Mouse (Mus musculus) hindbrain, postnatal 0 days (tissue): ENCODE data around the gene Fbxw21. TPM values are rescaled to one million over a fixed set of nuclear protein-coding genes. Genes with fewer than 3 reads are reported as not detected.

Experiments
- ATAC-seq: fragments of 200-750 bp; cut with Nextera tagmentation; 2 replicates; pipeline ENCODE4 v1.8.0; 2017; ENCODE audit warnings: mild to moderate bottlenecking, moderate TSS enrichment, moderate library complexity
- DNase-seq: peaks from one replicate; pipeline ENCODE4 v3.0.0-alpha.2; 2015; ENCODE audit warnings: low spot score
- H3K27ac ChIP-seq: fragments of 300-500 bp; sonication (generic); 2 replicates; pipeline ENCODE4 v1.5.1; 2014; ENCODE audit warnings: mild to moderate bottlenecking
- H3K27me3 ChIP-seq: fragments of 300-500 bp; sonication (generic); 2 replicates; pipeline ENCODE4 v1.6.1; 2014; ENCODE audit warnings: low read length, mixed read lengths; ENCODE audit not compliant: insufficient read depth
- H3K36me3 ChIP-seq: fragments of 300-500 bp; sonication (generic); 2 replicates; pipeline ENCODE4 v1.6.1; 2014; ENCODE audit warnings: low read length, mixed read lengths; ENCODE audit not compliant: insufficient read depth
- H3K4me1 ChIP-seq: fragments of 300-500 bp; sonication (generic); 2 replicates; pipeline ENCODE4 v1.6.1; 2014; ENCODE audit warnings: antibody characterized with exemption, low read length, mixed read lengths; ENCODE audit not compliant: insufficient read depth
- H3K4me2 ChIP-seq: fragments of 300-500 bp; sonication (generic); 2 replicates; pipeline ENCODE4 v1.6.1; 2014; ENCODE audit warnings: low read depth, mild to moderate bottlenecking, low read length, moderate library complexity, mixed read lengths
- H3K4me3 ChIP-seq: fragments of 300-500 bp; sonication (generic); 2 replicates; pipeline ENCODE4 v1.5.1; 2014; ENCODE audit warnings: low read length
- H3K9ac ChIP-seq: fragments of 300-500 bp; sonication (generic); replicated peaks from 2 replicates; pipeline ENCODE4 v1.6.1; 2014; ENCODE audit warnings: mild to moderate bottlenecking, low read length, moderate library complexity, mixed read lengths
- H3K9me3 ChIP-seq: fragments of 300-500 bp; sonication (generic); 2 replicates; pipeline ENCODE4 v1.6.1; 2016; ENCODE audit warnings: low read length, mixed read lengths
- CTCF ChIP-seq: IDR thresholded peaks from 2 replicates; pipeline ENCODE4 v1.5.1; 2016; ENCODE audit warnings: antibody characterized with exemption, control low read depth, low read depth
- WGBS: fragments of 180-500 bp; shearing (Covaris S2); extraction: QIAGEN DNeasy Blood & Tissue Kit; methylation state at CpG from one replicate; pipeline ENCODE4 v1.1.7; 2014; 5-methylcytosine and 5-hydroxymethylcytosine counted together
- polyA plus RNA-seq: library from polyadenylated mRNA; unstranded; fragments of >200 nt; fragmentation: Nextera tagmentation; extraction: Ambion mirVana; gene quantifications from 2 replicates; pipeline ENCODE4 v1.2.1, GENCODE M21; 2015
- total RNA-seq: library from RNA; depleted of rRNA; stranded (reverse); fragments of >200 nt; gene quantifications from 2 replicates; pipeline ENCODE4 v1.2.3, GENCODE M21; 2014

Fbxw21 gene
- total and polyA plus RNA-seq, 2 experiments from 2014 or later, result not detected

GRCm38 (mm10) chr9:109098969-109099368 lies 62.9 kb downstream of the Fbxw21 start:
- peaks cover 18% of the 10 kb centered on the region; the same call in 1 of the 2 replicates for H3K4me1 ChIP-seq
- no peak overlapping the region for H3K9ac ChIP-seq
- DNase-seq, result peak; percentile 73
- ATAC-seq, result no peak
- peak overlapping the region; percentile 70 for H3K4me2 ChIP-seq
- WGBS, result 23% methylated on average over 6 of the region's 6 CpGs
- H3K27me3 ChIP-seq, result no peaks in the 10 kb centered on the region
- H3K36me3 ChIP-seq, result peaks cover 9% of the 10 kb centered on the region; the same call in 1 of the 2 replicates
- no peak for TF ChIP-seq CTCF
- H3K4me3 ChIP-seq, result no peak overlapping the region
- H3K9me3 ChIP-seq, result no peaks in the 10 kb centered on the region
- H3K27ac ChIP-seq, result peak overlapping the region; percentile 99

DNA sequence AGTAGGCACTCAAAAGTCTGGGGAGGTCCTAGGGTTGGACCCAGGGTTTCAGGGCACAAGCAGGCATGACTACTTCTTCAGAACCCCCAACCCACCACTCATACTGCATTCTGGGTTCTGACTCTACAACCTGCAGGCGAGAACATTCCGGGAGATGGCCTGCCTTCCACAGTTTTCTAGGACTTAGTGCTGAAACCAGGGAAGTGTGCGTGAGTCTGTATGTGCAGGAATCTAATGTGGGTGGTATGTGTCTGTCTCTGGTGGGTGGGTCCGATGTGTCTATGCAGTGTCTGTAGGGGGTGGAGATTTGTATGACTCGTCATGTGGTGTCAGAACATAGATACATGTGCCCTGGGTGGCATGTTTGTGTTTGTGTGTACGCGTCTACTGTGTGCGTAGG lies 63.5 kb downstream of the Fbxw21 start:
- H3K4me1 ChIP-seq, result peaks cover 18% of the 10 kb centered on the region; the same call in 1 of the 2 replicates
- no peaks in the 10 kb centered on the region for H3K9me3 ChIP-seq
- H3K4me2 ChIP-seq, result peak overlapping the region; percentile 70
- TF ChIP-seq CTCF, result no peak
- DNase-seq (no peak), ATAC-seq (no peak)
- H3K9ac ChIP-seq, result 0 out of 2 replicates have a peak overlapping the region, but pooled peaks have one; percentile 92
- 69% methylated on average over 8 of the region's 8 CpGs for WGBS
- H3K36me3 ChIP-seq, result peaks cover 9% of the 10 kb centered on the region; the same call in 1 of the 2 replicates
- peak overlapping the region; percentile 99 for H3K27ac ChIP-seq
- H3K4me3 ChIP-seq, result 0 out of 2 replicates have a peak overlapping the region, but pooled peaks have one; percentile 1
- no peaks in the 10 kb centered on the region for H3K27me3 ChIP-seq

GRCm38 (mm10) chr9:109097831-109098230 lies 64.0 kb downstream of the Fbxw21 start:
- ATAC-seq (peak; percentile 79), DNase-seq (peak; percentile 80)
- Histone ChIP-seq H3K36me3 (peaks cover 8% of the 10 kb centered on the region; the same call in 1 of the 2 replicates), H3K4me3 (0 out of 2 replicates have a peak overlapping the region, but pooled peaks have one; percentile 1), H3K9ac (peak overlapping the region; percentile 92; the same call in 1 of the 2 replicates), H3K9me3 (no peaks in the 10 kb centered on the region), H3K4me1 (peaks cover 18% of the 10 kb centered on the region; the same call in 1 of the 2 replicates), H3K27me3 (no peaks in the 10 kb centered on the region), H3K4me2 (peak overlapping the region; percentile 70), H3K27ac (peak overlapping the region; percentile 99)
- WGBS, result 28% methylated on average over 5 of the region's 5 CpGs
- TF ChIP-seq CTCF, result no peak

DNA sequence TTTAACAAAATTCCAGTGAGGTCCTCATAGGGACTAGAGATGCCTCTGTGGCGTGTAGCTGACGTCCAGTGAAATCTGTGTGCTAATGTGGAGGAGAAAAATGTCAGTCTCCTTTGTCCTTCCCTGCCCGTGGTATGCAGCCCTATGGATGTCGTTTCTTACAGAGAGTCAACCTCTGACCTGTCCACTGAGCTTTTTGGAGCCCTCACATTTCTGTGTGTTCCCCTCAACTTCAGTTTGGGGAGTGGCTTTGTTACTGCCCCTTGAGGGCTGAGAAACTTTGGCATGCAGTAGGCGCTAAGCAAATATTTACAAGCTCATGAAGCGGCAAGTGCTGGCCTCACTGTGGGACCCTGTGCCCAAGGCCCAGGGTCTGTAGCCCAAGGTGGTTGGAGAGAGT lies 64.5 kb downstream of the Fbxw21 start:
- no peak for TF ChIP-seq CTCF
- no peaks in the 10 kb centered on the region for H3K27me3 ChIP-seq
- DNase-seq (peak; percentile 15), ATAC-seq (no peak)
- H3K4me2 ChIP-seq, result peak overlapping the region; percentile 70
- peaks cover 4% of the 10 kb centered on the region; the same call in 1 of the 2 replicates for H3K36me3 ChIP-seq
- 13% methylated on average over 6 of the region's 6 CpGs for WGBS
- H3K27ac ChIP-seq, result peak overlapping the region; percentile 99
- no peaks in the 10 kb centered on the region for H3K9me3 ChIP-seq
- H3K4me1 ChIP-seq, result peaks cover 18% of the 10 kb centered on the region; the same call in 1 of the 2 replicates
- peak overlapping the region; percentile 92 for H3K9ac ChIP-seq
- peak overlapping the region; percentile 75 for H3K4me3 ChIP-seq

DNA sequence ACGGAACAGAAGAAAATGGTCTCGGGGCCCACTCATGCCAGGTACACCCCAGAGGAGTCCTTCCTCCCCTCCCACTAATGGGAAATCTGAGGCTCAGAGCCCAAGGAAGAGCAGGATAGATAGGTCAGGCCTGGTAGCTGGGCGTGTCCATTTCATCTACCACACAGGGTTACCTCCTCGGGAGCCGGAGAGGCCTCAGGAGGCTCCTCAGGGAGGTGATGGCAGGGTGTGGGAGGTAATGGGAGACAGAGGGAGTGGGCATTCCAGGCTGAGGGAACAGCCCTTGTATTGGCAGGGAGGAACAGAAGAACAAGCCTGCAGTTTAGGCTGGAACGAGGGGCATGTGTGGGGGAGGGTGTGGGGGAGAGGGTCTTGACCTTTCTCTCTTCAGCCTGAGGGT lies 65.0 kb downstream of the Fbxw21 start:
- TF ChIP-seq CTCF, result no peak
- DNase-seq, result no peak
- Histone ChIP-seq H3K27me3 (no peaks in the 10 kb centered on the region), H3K4me1 (peaks cover 18% of the 10 kb centered on the region; the same call in 1 of the 2 replicates), H3K4me3 (peak overlapping the region; percentile 75), H3K9me3 (no peaks in the 10 kb centered on the region), H3K27ac (peak overlapping the region; percentile 99), H3K36me3 (peaks cover 3% of the 10 kb centered on the region; the same call in 1 of the 2 replicates), H3K9ac (peak overlapping the region; percentile 92), H3K4me2 (peak overlapping the region; percentile 70)
- 7% methylated on average over 6 of the region's 6 CpGs for WGBS
- ATAC-seq, result no peak

DNA sequence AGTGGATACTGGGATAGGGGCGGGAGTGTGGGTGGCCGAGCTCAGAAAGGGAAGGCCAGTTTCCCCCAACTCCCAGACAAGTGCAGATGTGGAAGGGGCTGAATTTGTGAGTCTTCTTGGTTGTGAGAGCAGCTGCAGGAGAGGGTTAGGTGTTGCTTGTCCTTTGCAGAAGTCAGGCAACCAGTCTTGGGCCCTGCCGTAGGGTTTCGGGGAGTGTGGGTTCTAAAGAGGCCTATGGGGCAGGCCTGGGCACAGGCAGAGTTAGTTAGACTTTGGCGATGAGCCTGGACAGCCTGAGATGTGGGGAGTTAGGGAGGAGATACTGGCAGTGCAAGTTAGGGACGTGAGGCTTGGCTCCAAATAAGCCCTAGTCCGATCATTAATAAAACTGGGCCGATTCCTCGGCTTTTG lies 65.6 kb downstream of the Fbxw21 start:
- Histone ChIP-seq H3K9ac (peak overlapping the region; percentile 92), H3K4me2 (peak overlapping the region; percentile 70), H3K4me3 (peak overlapping the region; percentile 75), H3K27ac (peak overlapping the region; percentile 99), H3K27me3 (no peaks in the 10 kb centered on the region), H3K4me1 (peaks cover 18% of the 10 kb centered on the region; the same call in 1 of the 2 replicates), H3K9me3 (no peaks in the 10 kb centered on the region), H3K36me3 (peaks cover 9% of the 10 kb centered on the region; the same call in 1 of the 2 replicates)
- ATAC-seq, result no peak
- WGBS, result 10% methylated on average over 9 of the region's 9 CpGs
- TF ChIP-seq CTCF, result no peak
- DNase-seq, result peak; percentile 44
